Mouse (Mus musculus): Measurements from ENCODE around the gene Rbms3.

DNA sequence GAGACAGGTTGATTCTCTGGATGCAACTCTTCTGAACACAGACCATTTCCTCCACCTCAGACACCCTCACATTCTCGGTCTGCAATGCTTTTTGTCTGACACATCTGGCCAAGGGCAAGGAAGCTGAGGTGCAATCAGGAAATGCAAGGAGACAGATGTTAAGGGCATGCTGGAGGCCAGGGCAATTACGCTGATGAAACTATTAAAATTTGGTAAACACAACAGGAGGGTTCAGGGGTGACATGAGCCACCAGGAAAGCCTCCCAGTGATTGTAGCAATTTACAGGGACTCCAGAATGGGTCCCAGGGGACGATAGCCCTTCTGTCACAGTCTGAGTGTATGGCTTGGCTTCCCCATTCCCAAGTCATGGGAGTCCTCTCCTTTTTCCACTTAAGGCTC lies 681.5 kb downstream of the Rbms3 start:
- TF ChIP-seq CTCF (IDR thresholded peaks at IDR 0.05; ENCODE audit: low read depth, low read length) (no peak), POLR2A (IDR thresholded peaks at IDR 0.05; ENCODE audit: extremely low read depth, insufficient read depth, low read length) (no peak)

Data from liver, adult 2 months (tissue).